Mouse (Mus musculus) lung, embryonic 14.5 days (tissue): ENCODE measurements at regions not wholly inside any gene's neighbourhood (a gene's known extent, or its start where the extent isn't known, plus 50 kb on each side); places are given as distances from the start of the nearest gene placed in this dataset.
A peak's percentile ranks its signal among the peaks of the same experiment; 100 is the strongest.

ENCODE experiments used
- ATAC-seq: fragments of 200-750 bp; cut with Nextera tagmentation; 2 replicates; pipeline ENCODE4 v1.8.0; 2017; ENCODE audit warnings: mild to moderate bottlenecking, moderate TSS enrichment, moderate library complexity; ENCODE audit not compliant: insufficient read depth
- DNase-seq: peaks from one replicate; pipeline ENCODE4 v3.0.0-alpha.2; 2015
- H3K27ac ChIP-seq: fragments of 300-500 bp; sonication (generic); 2 replicates; pipeline ENCODE4 v1.5.1; 2014; ENCODE audit warnings: low read depth, mild to moderate bottlenecking, moderate library complexity
- H3K27me3 ChIP-seq: fragments of 300-500 bp; sonication (generic); 2 replicates; pipeline ENCODE4 v1.6.1; 2014; ENCODE audit warnings: low read length, control low read depth; ENCODE audit not compliant: insufficient read depth
- H3K36me3 ChIP-seq: fragments of 300-500 bp; sonication (generic); 2 replicates; pipeline ENCODE4 v1.6.1; 2014; ENCODE audit warnings: control low read depth; ENCODE audit not compliant: insufficient read depth
- H3K4me1 ChIP-seq: fragments of 300-500 bp; sonication (generic); 2 replicates; pipeline ENCODE4 v1.6.1; 2014; ENCODE audit warnings: antibody characterized with exemption, control low read depth; ENCODE audit not compliant: insufficient read depth
- H3K4me2 ChIP-seq: fragments of 300-500 bp; sonication (generic); 2 replicates; pipeline ENCODE4 v1.6.1; 2014; ENCODE audit warnings: mild to moderate bottlenecking
- H3K4me3 ChIP-seq: fragments of 300-500 bp; sonication (generic); 2 replicates; pipeline ENCODE4 v1.5.1; 2014; ENCODE audit warnings: low read depth, low read length
- H3K9ac ChIP-seq: fragments of 300-500 bp; sonication (generic); 2 replicates; pipeline ENCODE4 v1.6.1; 2014
- H3K9me3 ChIP-seq: fragments of 300-500 bp; sonication (generic); 2 replicates; pipeline ENCODE4 v1.6.1; 2016; ENCODE audit warnings: low read depth, low read length, control low read depth
- CTCF ChIP-seq: IDR thresholded peaks from 2 replicates; pipeline ENCODE4 v1.5.1; 2016; ENCODE audit warnings: antibody characterized with exemption, low read depth
- WGBS: fragments of 180-500 bp; shearing (Covaris S2); extraction: QIAGEN DNeasy Blood & Tissue Kit; methylation state at CpG from one replicate; pipeline ENCODE4 v1.1.7; 2014; 5-methylcytosine and 5-hydroxymethylcytosine counted together

DNA sequence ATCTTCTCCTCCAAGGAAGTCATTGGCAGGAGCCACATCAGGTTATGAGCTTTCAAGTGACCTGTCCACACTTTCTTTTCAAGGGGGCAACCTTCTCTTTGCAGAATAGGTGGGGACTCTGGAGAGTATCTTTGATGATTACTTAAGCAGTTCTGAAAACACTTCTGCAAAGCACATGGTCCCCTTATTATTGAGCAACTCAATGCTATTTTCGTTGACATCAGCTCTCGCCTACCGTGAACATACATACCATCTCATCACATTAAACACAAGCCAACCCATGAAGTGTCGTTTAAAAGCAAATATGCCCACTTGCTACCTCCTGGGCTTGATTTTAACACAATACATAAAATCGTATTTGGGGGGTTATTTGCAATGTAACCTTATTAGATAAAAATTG lies 141.8 kb downstream of the Maf start:
- Histone ChIP-seq H3K4me3 (no peak overlapping the region), H3K4me1 (no peaks in the 10 kb centered on the region), H3K9me3 (no peaks in the 10 kb centered on the region), H3K36me3 (no peaks in the 10 kb centered on the region), H3K27me3 (no peaks in the 10 kb centered on the region), H3K9ac (no peak overlapping the region), H3K27ac (no peak overlapping the region), H3K4me2 (no peak overlapping the region)
- DNase-seq (no peak), ATAC-seq (no peak)
- WGBS, result 75% methylated on average over 5 of the region's 5 CpGs
- TF ChIP-seq CTCF, result no peak

DNA sequence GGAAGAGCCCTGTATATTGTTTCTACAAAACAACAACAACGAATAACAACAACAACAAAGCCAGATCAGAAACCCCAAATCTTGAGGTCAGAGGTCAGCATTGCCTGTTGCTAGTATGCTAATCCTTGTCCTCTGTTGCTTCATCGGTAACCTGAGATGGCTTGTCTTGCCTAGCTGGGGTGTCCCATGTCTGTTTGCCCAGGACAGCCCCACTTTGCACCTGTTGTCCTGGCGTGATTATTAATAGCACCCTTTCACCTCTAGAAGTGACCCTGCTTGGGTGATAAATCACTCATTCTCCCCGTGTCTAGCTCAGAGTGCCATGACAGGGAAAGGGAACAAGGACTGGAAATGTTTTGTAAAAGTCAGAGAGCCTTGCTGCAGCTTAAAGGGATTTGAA lies 145.2 kb downstream of the Maf start:
- no peak for TF ChIP-seq CTCF
- no peak overlapping the region for H3K4me2 ChIP-seq
- H3K27me3 ChIP-seq, result no peaks in the 10 kb centered on the region
- H3K36me3 ChIP-seq, result no peaks in the 10 kb centered on the region
- DNase-seq, result no peak
- no peaks in the 10 kb centered on the region for H3K4me1 ChIP-seq
- no peak for ATAC-seq
- no peak overlapping the region for H3K9ac ChIP-seq
- H3K9me3 ChIP-seq, result no peaks in the 10 kb centered on the region
- H3K4me3 ChIP-seq, result no peak overlapping the region
- no peak overlapping the region for H3K27ac ChIP-seq
- WGBS, result 16% methylated on average over 4 of the region's 4 CpGs

DNA sequence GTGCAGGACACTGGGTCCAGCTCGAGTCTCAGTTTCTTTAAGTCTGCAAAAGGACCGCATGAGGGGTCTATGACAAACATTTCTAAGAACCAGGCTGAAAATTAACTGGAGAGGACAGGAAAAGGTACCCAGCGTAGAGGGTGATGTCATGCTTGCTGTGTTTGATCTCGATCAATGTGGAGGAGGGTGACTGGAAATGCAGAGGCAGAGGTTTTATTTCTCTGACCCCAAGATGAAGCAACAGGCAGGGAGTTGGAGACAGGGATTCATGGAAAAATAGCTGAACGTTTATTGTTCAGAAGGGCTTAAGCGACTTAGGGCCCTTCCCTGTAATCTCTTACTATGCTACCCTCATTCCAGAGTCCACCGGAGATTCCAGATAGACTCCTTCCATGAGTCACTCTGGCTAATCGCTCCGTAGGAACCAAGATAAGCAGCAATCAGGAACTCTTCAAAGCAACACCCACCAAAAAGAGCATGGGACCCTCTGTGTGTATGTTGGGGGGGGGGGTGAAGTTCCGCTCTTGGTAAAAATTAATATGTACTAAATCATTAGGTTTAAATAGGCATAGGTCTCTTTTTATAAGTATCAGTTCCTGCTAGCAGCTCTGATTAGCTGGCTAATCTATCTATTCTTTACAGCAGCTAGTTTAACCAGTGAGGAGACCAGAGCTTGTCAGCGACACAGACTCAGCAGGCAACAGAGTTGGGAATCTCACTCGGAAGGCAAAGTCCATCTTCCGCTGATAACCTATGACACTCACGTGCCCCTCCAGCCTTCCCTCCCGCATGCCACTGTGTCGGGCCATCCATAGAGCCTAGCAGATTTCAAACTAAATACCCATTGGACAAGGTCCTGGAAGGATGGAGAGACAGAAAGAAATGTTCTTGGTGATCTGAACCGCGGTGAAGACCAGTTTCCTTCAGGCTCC lies 146.3 kb downstream of the Maf start:
- no peaks in the 10 kb centered on the region for H3K9me3 ChIP-seq
- no peak for ATAC-seq
- DNase-seq, result no peak
- H3K27ac ChIP-seq, result no peak overlapping the region
- H3K4me1 ChIP-seq, result no peaks in the 10 kb centered on the region
- H3K4me2 ChIP-seq, result no peak overlapping the region
- H3K9ac ChIP-seq, result no peak overlapping the region
- no peak overlapping the region for H3K4me3 ChIP-seq
- no peaks in the 10 kb centered on the region for H3K27me3 ChIP-seq
- H3K36me3 ChIP-seq, result no peaks in the 10 kb centered on the region
- 26% methylated on average over 18 of the region's 18 CpGs for WGBS
- TF ChIP-seq CTCF, result no peak

DNA sequence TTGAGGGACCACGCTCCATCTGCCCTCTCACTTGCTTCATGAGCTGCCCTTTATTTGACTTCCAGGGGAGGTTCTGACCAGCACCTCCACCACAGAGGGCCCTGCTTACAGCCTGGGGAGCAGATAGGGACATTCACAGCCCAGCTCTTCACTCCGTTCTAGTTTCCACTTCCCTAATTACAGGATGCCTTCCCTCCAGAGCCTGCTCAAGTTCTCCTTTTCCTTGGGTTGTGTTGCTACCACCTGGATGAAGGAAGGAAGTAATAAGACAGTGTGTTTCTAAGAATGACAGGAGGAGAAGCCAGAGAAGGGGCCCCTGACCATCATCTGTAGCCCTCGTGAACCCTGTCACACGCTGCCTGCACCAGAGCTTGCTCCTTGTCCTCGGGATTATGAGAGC lies 152.1 kb downstream of the Maf start:
- ATAC-seq, result no peak
- no peaks in the 10 kb centered on the region for H3K9me3 ChIP-seq
- 70% methylated on average over 5 of the region's 5 CpGs for WGBS

DNA sequence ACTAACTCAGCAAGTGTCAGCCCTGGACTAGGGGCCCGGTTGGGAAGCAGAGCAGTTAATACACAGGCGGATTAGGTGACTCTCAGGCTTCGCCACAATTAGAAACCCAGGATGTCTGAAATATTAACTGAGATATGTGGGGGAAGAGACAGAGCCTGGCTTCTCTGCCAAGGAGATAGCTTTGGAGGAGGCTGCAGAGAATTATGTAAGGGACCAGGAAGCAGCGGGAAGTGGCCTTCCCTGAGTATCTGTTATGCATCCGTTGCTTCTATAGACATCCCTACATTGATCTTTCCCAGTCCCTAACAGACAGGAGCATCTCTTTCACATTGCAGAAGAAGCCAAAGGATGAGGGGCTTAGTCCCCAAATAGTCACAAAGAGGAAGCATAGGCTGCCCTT lies 153.4 kb downstream of the Maf start:
- 83% methylated on average over 5 of the region's 5 CpGs for WGBS
- Histone ChIP-seq H3K4me1 (no peaks in the 10 kb centered on the region), H3K9ac (no peak overlapping the region), H3K36me3 (no peaks in the 10 kb centered on the region), H3K27ac (no peak overlapping the region), H3K4me2 (no peak overlapping the region), H3K9me3 (no peaks in the 10 kb centered on the region), H3K27me3 (no peaks in the 10 kb centered on the region), H3K4me3 (no peak overlapping the region)
- no peak for DNase-seq
- no peak for ATAC-seq
- no peak for TF ChIP-seq CTCF

More for the DNA sequence above, 152.1 kb downstream of the Maf start:
- no peak overlapping the region for H3K4me2 ChIP-seq
- H3K27me3 ChIP-seq, result no peaks in the 10 kb centered on the region
- H3K4me3 ChIP-seq, result no peak overlapping the region
- no peak overlapping the region for H3K9ac ChIP-seq
- no peaks in the 10 kb centered on the region for H3K36me3 ChIP-seq
- TF ChIP-seq CTCF, result no peak
- DNase-seq, result no peak
- H3K27ac ChIP-seq, result no peak overlapping the region
- H3K4me1 ChIP-seq, result no peaks in the 10 kb centered on the region

DNA sequence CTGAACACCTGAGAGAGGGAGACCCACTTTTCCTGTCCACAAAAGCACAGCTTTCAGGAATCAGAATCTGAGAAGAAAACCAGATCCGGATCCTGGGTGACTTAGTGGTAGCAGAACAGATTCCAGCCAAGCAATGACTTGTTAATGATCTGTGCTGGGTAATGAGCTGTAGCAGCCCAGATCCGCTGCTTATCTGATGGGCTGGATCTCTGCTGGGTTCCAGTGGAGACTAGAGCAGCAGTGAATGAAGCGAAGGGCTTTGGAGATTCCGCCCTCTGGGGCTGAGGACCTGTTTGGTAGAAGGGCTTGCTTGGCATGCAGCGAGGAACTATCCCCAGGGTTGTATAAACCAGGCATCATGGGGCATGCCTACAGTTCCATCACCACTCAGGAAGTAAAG lies 156.3 kb downstream of the Maf start:
- no peak for TF ChIP-seq CTCF

DNA sequence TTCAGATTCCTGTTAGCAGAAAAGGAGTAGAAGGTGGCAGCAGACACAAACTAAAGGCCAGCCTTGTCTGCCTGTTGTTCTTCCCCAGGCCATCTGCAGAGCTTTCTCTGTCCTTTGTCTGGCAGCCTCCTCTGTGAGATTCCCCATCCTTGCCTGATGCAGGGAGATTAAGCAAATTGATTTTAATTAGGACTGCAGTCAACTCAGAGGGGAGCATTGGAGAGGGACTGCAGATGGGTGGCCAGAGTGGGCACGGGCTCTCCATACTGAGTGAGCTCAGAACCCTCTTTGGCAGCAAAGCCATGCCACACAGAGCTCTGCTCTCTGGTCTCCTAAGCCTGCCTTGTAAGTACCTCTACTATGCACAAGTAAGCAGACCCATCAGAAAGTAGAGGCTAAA lies 158.5 kb downstream of the Maf start:
- Histone ChIP-seq H3K27me3 (no peaks in the 10 kb centered on the region), H3K9me3 (no peaks in the 10 kb centered on the region), H3K36me3 (no peaks in the 10 kb centered on the region), H3K4me3 (no peak overlapping the region), H3K9ac (no peak overlapping the region), H3K4me1 (no peaks in the 10 kb centered on the region), H3K27ac (no peak overlapping the region), H3K4me2 (no peak overlapping the region)
- WGBS, result 71% methylated on average over 1 of the region's 1 CpGs
- no peak for DNase-seq
- no peak for TF ChIP-seq CTCF
- ATAC-seq, result no peak

More for the DNA sequence above, 156.3 kb downstream of the Maf start:
- Histone ChIP-seq H3K4me1 (no peaks in the 10 kb centered on the region), H3K4me3 (no peak overlapping the region), H3K36me3 (no peaks in the 10 kb centered on the region), H3K4me2 (no peak overlapping the region), H3K9me3 (no peaks in the 10 kb centered on the region), H3K27me3 (no peaks in the 10 kb centered on the region), H3K9ac (no peak overlapping the region), H3K27ac (no peak overlapping the region)
- ATAC-seq (no peak), DNase-seq (peak; percentile 56)
- WGBS, result 65% methylated on average over 5 of the region's 5 CpGs
